Mouse (Mus musculus) T-helper 17 cell (primary cell): Measurements from ENCODE around the gene Mri1.

ENCODE experiments used
- in situ Hi-C, 2 experiments: fragments of 300-600 bp; cut with MboI, MseI; formaldehyde crosslinking; loops; 1 replicate in 1 of 2; 2 replicates in 1 of 2; pipeline ENCODE4 v1.15.1; 2025; ENCODE audit warnings: high pct_unique_total_duplicates in 2 of 2

Mri1 gene

DNA sequence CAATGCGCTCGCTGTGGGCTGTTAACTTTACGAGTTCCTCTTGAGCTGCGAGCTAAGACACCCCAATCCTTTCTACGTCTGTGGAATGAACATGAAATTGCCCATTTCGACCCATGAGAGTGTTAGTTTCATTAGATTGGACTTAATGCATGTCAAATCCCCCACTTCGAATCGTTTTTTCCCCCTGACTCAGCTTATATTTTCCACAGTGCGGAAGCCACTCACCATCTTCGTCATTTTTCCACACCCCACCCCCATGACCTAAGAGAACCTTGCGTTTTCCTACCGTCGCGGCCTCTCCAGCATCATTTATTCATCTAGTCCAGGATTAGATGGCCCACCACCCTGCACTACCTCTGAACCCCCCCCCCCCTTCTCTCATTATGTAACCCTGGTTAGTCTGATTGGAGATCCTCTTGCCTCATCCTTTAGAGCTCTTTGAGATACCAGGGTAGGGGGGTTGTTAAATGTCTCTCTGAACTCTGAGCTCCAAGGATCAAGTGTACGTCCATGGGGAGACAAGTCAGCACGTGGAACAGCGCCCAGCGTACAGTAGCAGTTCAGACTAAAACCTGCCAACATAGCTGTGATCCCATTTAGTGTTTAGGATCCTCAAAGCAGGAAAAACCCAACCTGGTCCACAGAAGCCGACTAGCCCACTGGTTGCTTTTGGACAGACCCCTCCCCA lies 19.4 kb downstream of the Mri1 start:
- in situ Hi-C loops, result loop anchor here in 1 of 2 experiments (25.0 kb wide), 1 partner anchor 825 kb away; the partner anchor contains the start of genes Dhps, Fbxw9 and Gm5741

DNA sequence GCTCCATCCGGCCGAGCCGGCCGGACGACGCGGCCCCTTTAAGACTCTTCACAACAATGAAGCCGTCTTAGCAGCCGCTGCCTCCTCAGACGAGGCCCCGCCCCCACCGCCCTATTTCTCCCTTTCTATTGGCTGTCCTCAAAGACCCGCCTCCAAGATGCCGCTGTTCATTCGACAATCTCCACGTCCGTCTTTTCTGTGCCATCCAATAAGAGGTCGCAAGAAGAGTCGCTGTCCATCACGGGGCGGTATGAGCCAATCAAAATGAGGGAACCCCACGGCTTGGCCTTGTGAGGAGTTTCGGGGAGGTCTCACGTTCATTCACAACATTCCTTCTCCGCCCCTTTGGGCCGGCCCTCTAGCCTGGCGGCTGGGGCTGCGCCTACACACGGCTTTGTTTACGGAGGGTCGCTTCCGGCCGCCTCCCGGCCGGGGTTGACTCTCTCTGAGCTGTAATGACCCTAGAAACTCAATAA lies 20.1 kb downstream of the Mri1 start, which contains the start of gene Zswim4:
Gene Zswim4, minus strand, starts transcription at position 58 of the 476 bp plus-strand sequence.
- in situ Hi-C loops, result loop anchor here in 1 of 2 experiments (25.0 kb wide), 1 partner anchor 825 kb away; the partner anchor contains the start of genes Dhps, Fbxw9 and Gm5741

DNA sequence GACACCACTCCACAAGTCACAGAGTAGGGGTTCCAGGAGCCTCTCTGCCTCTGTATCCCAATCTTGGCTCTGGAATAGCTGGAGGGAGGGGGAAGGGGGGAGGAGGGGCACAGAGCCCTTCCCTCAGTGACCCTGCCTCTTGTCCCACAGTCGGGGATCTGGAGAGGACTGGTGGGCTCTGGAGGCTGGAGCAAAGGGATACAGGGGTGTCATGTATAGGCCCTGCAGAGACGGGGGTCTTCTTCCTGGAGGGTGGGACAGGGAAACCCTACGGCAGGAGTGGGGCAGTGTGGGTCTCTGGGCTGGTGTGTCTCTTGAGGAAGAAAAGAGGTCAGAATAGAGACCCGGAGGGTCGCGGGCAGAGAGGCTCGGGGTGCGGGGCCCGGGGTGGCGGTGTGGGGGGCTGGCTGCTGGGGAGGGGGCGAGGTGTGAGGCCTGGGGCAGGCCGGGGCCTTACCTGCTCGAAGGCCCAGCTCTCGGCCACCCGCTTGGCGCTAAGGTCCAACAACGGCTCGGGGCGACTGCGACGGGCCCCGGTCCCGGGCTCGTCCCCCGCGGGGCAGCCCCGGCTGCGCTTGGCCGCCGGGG lies 20.6 kb downstream of the Mri1 start:
- in situ Hi-C loops, result loop anchor here in 1 of 2 experiments (25.0 kb wide), 1 partner anchor 826 kb away; the partner anchor contains the start of genes Dhps, Fbxw9 and Gm5741

GRCm38 (mm10) chr8:84235746-84236409 lies 21.2 kb downstream of the Mri1 start:
- in situ Hi-C loops, result loop anchor here in 1 of 2 experiments (25.0 kb wide), 1 partner anchor 826 kb away; the partner anchor contains the start of genes Dhps, Fbxw9 and Gm5741

GRCm38 (mm10) chr8:84233055-84233454 lies 24.1 kb downstream of the Mri1 start:
- in situ Hi-C loops, result loop anchor here in 1 of 2 experiments (25.0 kb wide), 1 partner anchor 829 kb away; the partner anchor contains the start of genes Dhps, Fbxw9 and Gm5741

DNA sequence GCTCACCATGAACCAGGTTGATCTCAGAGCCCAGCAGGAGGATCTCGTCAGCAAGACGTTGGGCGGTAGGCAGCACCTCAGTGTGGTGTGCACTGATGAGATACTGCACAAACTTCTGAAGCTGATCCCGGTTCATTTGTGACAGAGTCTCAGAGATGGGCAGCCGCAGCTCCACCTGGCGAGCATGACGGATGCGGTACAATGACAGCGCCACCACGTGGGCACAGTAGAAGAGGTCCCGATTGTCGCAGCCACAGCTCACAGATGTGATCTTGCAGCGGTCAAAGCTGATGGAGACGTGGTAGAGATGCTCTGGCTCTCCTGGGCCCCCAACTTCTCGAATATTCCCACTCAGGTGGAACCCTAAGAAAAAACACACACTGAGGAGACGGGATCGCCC lies 26.4 kb downstream of the Mri1 start:
- in situ Hi-C loops, result loop anchor here in 1 of 2 experiments (25.0 kb wide), 1 partner anchor 832 kb away; the partner anchor contains the start of genes Dhps, Fbxw9 and Gm5741

DNA sequence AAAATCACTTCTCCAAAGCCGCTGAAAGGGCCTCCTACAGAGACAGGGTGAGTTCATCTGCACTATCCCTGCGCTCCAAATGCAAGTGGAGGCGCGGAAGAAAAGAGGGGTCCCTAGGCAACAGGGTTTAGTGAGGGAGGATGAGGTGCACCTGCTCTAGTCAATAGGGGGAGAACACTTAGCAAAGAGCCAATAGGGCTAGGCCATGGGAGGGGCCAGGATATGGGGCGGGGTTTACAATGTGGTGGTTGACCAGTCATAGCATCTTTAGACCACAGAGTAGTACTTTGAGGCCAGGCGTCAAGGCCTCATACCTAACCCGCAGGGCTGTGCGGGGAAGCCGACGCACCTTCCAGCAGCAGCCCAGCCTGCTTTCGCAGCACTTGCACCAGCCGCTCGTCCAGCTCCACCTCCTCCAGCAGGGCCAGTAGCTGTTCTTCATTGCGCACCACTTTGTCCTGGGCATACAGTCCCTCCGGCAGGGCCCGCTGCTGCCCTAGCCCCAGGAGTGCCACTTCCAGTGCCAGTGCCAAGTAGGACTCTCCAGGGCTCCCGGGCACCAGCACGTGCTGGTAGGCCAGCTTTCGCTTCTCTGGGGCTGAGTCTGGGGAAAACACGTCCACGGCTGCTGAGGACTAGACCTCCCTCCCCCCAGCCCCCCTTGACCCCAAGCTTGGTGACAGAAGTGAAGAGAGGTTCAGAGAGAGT lies 33.6 kb downstream of the Mri1 start:
- in situ Hi-C loops, result no loop called here

DNA sequence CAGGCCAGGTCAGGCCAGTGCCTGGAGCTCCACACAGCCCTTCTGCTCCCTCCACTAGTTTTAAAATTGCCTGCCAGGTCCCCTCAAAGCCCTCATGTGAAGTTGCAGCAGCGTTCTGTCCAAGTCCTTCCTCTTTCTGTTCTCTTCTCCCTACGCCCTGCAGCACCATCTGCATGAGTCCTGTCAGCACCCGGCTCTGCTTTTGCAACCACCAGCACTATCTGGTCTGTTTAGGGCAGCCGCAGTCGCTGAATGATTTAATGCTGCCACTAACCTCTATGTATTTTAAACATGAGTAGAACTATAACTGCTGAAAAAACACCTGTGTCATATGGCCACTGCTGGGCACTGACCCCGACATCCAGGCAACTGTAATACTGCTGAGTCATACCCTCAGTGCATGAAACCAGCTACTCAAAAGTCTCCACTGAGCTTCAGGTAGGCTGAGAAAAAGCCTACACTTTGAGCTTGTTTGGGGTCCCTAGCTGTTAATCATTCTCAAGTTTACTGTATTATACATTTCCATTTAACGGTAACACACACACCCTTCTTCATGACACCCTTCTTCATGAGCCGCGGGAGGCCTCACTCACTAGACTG lies 34.5 kb downstream of the Mri1 start:
- in situ Hi-C loops, result no loop called here

DNA sequence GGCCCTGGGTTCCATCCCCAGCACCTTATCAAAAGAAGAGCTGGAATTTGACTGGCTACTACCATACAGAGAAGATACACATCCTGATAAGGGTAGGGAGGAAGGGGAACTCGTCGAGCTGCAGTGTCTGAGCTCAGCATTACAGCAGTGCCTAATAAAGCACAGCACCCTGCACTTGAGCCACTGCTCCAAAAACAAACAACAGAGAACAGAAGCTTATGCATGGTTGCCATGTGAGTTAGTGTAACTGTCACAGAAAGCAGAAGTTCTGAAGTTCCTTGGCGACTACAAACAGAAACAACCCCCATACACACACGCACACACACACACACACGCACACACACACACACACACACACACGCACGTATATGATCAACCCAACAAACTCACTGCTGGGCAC lies 37.0 kb downstream of the Mri1 start:
- in situ Hi-C loops, result no loop called here

- in situ Hi-C loops, result no loop called here
Observed at GRCm38 (mm10) chr8:84218143-84218542, 39.0 kb downstream of the Mri1 start.

- in situ Hi-C loops, result no loop called here
Observed at GRCm38 (mm10) chr8:84217206-84217605, 39.9 kb downstream of the Mri1 start.

DNA sequence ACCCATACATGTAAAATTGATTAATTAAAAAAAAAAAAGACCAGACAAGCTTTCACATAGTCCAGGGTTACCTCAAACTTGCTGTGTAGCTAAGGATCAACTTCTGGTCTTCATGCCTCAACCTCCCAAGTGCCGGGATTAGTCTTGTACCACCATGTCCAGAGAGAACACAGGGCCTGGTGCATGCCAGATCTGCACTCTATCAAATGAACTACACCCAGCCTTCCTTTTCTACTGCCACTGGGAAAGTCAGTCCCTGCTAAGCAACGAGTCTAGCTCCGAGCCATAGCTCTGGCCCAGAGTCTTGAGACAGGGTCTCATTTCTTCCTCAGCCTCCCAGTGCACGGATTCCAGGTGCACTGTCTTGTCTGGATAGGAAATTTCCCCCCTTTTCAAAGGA lies 43.8 kb downstream of the Mri1 start:
- in situ Hi-C loops, result no loop called here

DNA sequence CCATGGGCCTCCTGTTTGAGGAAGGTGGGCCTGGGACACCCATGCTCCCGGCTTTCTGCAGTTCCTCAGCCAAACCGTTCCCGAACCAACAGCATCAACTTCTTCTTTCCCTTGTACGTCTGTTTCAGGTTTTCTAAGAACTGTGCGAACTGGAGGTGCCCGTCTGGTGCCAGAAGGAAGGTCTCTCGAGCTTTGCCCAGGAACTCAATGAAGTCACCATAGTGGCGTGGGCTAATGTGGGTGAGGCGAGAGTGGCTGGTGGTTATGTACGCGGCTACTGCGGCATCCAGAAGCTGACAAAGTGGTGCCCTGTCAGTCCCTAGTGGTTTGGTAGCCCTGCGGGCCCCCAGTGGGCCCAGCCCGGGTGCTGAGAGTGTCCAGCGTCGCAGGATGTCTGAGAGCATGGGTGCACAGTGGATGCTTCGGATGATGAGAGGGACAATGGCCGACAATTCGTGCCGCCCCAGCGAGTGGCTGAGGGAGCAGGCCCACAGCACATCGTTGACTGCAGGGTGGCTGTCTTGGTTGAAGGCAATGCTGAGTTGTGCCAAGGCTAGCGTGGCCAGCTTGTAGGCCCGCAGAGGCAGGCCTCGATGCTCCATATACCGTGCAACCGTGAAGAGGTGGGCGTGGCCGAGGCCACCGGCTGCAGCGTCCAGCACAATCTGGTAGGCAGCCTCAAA lies 45.1 kb downstream of the Mri1 start:
- in situ Hi-C loops, result no loop called here

DNA sequence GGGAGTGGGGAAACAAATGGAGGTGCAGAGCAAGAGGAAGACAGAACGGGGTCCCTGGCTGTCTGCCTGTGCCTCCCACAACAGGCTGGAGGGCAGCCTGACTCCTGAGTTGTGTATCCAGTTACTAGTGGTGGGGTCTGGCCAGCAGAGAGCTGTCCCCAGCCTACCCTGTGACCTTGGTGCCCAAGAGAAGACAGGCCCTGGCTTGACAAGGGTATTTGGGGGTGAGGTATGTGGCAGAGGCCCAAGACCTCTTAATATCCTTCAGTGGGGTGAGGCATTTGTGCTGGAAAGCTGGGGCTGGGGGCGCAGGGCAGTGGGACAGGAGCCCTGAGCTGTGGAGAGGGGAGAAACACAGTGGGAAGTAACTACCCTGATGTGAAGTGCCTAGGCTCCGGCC lies 45.9 kb downstream of the Mri1 start:
- in situ Hi-C loops, result no loop called here

DNA sequence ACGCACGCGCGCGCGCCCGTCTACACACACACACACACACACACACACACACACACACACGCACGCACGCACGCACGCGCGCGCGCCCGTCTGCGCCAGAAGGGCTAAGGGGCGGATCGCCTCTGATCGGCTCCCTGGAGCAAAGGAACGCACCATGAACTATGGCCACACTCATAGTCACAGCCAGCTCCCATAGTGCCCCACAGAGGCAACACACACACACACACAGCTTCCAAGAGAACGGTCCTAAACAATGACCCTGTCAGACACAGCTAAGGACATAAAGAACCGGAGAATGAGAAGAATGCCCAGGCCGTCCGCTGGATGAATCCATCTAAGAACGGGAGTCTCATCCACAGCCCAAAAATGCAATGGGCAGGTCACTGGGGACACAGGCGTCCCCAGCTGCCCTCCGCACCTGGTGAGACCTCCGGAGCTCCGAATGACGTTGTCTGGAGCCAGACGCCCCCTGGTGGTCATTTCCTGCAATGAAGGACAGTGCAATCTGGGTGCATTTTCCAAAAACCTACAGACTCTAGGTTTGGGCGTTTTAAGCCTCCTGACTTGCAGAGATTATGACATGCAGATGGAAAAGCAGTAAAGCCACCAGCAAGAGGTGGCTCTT lies 46.8 kb downstream of the Mri1 start:
- in situ Hi-C loops, result no loop called here

GRCm38 (mm10) chr8:84208381-84209380 lies 48.4 kb downstream of the Mri1 start:
- in situ Hi-C loops, result no loop called here

DNA sequence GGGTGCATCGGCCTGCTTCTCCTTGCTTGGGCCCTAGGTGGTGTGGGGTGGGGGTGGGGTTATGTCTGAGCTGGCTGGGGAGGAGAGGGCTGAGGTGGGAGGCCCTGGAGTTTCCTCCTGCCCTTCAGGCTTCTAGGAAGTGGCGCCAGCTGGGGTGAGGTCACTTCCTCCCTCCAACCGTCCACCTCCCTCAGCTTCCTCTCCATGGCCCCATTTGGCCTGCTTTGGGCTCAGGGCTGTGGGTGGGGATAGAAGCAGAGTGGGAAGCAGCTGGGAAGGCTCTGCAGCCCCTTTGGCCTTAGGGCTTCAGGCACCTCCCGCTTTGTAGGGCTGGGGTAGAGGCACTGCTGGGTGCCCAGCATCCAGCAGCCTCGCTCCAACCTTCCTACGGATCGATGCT lies 49.3 kb downstream of the Mri1 start:
- in situ Hi-C loops, result no loop called here

DNA sequence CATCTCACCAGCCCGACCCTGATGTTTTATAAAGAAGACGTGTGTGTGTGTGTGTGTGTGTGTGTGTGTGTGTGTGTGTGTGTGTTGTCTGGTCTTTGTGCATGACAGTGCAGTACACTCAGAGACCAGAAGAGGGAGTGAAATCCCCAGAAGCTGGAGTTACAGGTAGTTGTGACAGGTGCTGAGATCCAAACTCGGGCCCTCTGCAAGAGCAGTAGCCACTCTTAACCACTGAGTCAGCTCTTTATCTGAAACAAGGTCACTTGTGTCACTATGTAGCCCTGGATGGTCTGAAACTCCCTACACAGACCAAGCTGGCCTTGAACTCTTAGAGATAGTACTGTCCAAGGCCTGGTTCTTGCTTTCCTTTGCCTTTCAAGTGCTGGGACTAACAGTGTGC lies 50.5 kb downstream of the Mri1 start:
- in situ Hi-C loops, result no loop called here

DNA sequence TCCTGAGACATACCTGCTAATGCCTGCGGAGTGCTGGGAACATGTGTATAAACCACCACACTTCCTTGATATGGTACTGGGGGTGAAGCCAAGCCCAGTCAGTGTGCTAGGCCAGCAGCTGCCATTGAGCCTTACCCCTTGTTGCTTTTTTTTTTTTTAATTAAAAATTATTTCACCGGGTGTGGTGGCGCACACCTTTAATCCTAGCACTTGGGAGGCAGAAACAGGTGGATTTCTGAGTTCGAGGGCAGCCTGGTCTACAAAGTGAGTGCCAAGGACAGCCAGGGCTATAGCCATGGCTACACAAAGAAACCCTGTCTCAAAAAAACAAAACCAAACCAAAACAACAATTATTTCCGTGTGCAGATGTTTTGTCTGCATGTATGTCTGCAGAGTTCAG lies 52.1 kb downstream of the Mri1 start:
- in situ Hi-C loops, result no loop called here
